Mouse (Mus musculus): ENCODE data around the gene Fcgr1. TPM values are rescaled to one million over a fixed set of nuclear protein-coding genes. Genes with fewer than 3 reads are reported as not detected.
A peak's percentile ranks its signal among the peaks of the same experiment; 100 is the strongest.
"Not testable (repeated sequence)": the region's sequence is repeated elsewhere in the genome, so short reads cannot be mapped to it uniquely, and the experiment has no call there.

Fcgr1 gene
- polyA plus RNA-seq (2012; rRNA removed): 1.3 TPM in 2 replicates

DNA sequence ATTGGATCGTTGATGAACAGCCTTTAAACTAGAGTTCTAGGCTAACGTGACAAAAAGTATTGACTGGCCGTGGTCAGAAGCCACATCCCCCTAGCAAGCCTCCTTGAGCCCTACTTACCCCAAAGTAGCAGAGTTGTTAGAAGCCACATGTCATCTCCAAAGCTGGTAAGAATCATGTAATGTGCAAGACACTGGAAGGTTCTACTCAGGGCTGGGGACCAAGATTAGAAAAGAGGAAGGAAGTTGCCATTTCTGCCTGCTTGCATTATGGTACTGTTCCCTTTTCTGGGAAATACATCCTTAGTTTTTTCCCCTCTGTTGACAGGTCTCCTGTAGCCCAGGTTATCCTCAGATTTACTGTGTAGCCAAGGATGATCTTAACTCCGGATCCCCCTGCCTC is at the start of gene Fcgr1:
Gene Fcgr1 (minus strand): TSS at position 183 of the 400 bp plus-strand sequence.
- TF ChIP-seq CTCF (conservative IDR thresholded peaks at IDR 0.05; ENCODE audit: insufficient read depth, insufficient read length, low read depth, low read length): no peak
- no peak for TF ChIP-seq POLR2A (IDR thresholded peaks at IDR 0.05; ENCODE audit: low read depth, low read length)
- no peak within 1 kb of the TSS for H3K4me3 ChIP-seq (ENCODE audit: insufficient read depth, low read depth, low read length)
- no peaks in the 10 kb centered on the region; the same call in 1 of the 2 replicates for H3K27me3 ChIP-seq (replicated peaks; ENCODE audit: control insufficient read depth, insufficient read depth, low read length)
- WGBS: 73% methylated on average over 4 of the region's 4 CpGs
- H3K27ac ChIP-seq (ENCODE audit: insufficient read depth, low read depth, low read length): no peak within 1 kb of the TSS
- peak; percentile 14 for DNase-seq
- no peaks in the 10 kb centered on the region for H3K4me1 ChIP-seq (ENCODE audit: control insufficient read depth, insufficient read depth, low read length)
- no peaks in the 10 kb centered on the region for H3K36me3 ChIP-seq (ENCODE audit: control insufficient read depth, insufficient read depth, low read length)

DNA sequence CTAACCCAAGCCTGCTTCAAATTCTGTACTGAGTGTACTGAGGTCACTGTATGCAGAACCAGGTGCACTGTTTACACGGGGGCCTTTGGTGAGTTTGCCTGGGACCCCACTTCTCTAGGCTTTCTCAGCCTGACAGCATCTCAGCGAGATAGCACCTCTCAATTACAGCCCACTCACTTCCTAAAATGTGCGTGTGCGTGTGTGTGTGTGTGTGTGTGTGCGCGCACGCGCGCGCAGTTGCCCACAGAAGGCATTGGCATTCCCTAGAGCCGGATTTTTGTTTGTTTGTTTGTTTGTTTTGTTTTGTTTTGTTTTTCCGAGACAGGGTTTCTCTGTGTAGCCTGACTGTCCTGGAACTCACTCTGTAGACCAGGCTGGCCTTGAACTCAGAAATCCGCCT is 48.9 kb upstream of the Fcgr1 start:
- not testable (repeated sequence) for H3K36me3 ChIP-seq (ENCODE audit: control insufficient read depth, insufficient read depth, low read length); DNase-seq; H3K27me3 ChIP-seq (replicated peaks; ENCODE audit: control insufficient read depth, insufficient read depth, low read length); H3K4me3 ChIP-seq (ENCODE audit: insufficient read depth, low read depth, low read length); H3K27ac ChIP-seq (ENCODE audit: insufficient read depth, low read depth, low read length); H3K4me1 ChIP-seq (ENCODE audit: control insufficient read depth, insufficient read depth, low read length)
- whole genome bisulfite sequencing: 52% methylated on average over 13 of the region's 13 CpGs

- not testable (repeated sequence) for DNase-seq; H3K4me1 ChIP-seq (ENCODE audit: control insufficient read depth, insufficient read depth, low read length); H3K27me3 ChIP-seq (replicated peaks; ENCODE audit: control insufficient read depth, insufficient read depth, low read length); H3K36me3 ChIP-seq (ENCODE audit: control insufficient read depth, insufficient read depth, low read length); H3K27ac ChIP-seq (ENCODE audit: insufficient read depth, low read depth, low read length); H3K4me3 ChIP-seq (ENCODE audit: insufficient read depth, low read depth, low read length)
- WGBS: 43% methylated on average over 3 of the region's 3 CpGs
Measured at GRCm38 (mm10) chr3:96342100-96342499, 48.3 kb upstream of the Fcgr1 start.

DNA sequence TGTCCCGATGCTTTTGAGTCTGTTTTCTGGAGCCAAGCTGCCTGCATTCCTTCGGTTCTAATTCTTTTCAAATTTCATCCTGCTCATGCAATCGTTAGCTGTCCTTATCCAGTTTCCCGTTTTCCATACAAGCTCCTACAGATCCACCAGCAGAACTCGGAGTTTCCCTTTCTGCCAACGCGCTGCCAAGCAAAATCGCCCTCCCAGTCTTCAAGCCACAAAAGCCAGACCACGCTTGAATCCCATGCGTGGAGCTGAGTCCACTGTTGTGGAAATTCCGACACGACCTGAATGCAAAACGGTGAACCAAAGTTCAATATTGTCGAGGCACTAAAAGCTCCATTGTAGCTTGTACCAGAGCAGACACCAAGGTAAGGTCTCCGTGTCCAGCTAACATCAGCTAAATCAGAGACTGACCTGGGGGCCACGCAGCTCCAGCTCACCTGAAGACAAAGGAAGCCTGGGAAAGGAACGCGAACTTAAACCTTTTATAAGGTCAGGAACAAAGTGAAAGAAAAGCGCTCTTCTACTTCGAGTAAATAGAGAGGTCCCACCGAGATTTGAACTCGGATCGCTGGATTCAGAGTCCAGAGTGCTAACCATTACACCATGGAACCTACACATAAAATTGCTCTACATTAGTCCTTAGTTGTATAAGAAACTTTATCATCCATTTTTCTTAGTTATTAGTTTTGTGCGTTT is 47.0 kb upstream of the Fcgr1 start:
- WGBS: 7% methylated on average over 24 of the region's 24 CpGs
- no peak for DNase-seq
- no peak for TF ChIP-seq CTCF (conservative IDR thresholded peaks at IDR 0.05; ENCODE audit: insufficient read depth, insufficient read length, low read depth, low read length)
- no peak for TF ChIP-seq POLR2A (IDR thresholded peaks at IDR 0.05; ENCODE audit: low read depth, low read length)
- Histone ChIP-seq H3K4me1 (ENCODE audit: control insufficient read depth, insufficient read depth, low read length) (no peaks in the 10 kb centered on the region), H3K4me3 (ENCODE audit: insufficient read depth, low read depth, low read length) (no peak overlapping the region), H3K36me3 (ENCODE audit: control insufficient read depth, insufficient read depth, low read length) (no peaks in the 10 kb centered on the region), H3K27me3 (replicated peaks; ENCODE audit: control insufficient read depth, insufficient read depth, low read length) (peaks cover 4% of the 10 kb centered on the region; the same call in 1 of the 2 replicates), H3K27ac (ENCODE audit: insufficient read depth, low read depth, low read length) (no peak overlapping the region)

GRCm38 (mm10) chr3:96338849-96339480 is 45.2 kb upstream of the Fcgr1 start:
- Histone ChIP-seq H3K36me3 (ENCODE audit: control insufficient read depth, insufficient read depth, low read length) (no peaks in the 10 kb centered on the region), H3K4me3 (ENCODE audit: insufficient read depth, low read depth, low read length) (no peak overlapping the region), H3K4me1 (ENCODE audit: control insufficient read depth, insufficient read depth, low read length) (no peaks in the 10 kb centered on the region), H3K27me3 (replicated peaks; ENCODE audit: control insufficient read depth, insufficient read depth, low read length) (peaks cover 6% of the 10 kb centered on the region), H3K27ac (ENCODE audit: insufficient read depth, low read depth, low read length) (no peak overlapping the region)
- WGBS: 42% methylated on average over 16 of the region's 16 CpGs
- TF ChIP-seq CTCF (conservative IDR thresholded peaks at IDR 0.05; ENCODE audit: insufficient read depth, insufficient read length, low read depth, low read length) (no peak), POLR2A (IDR thresholded peaks at IDR 0.05; ENCODE audit: low read depth, low read length) (no peak)
- no peak for DNase-seq

DNA sequence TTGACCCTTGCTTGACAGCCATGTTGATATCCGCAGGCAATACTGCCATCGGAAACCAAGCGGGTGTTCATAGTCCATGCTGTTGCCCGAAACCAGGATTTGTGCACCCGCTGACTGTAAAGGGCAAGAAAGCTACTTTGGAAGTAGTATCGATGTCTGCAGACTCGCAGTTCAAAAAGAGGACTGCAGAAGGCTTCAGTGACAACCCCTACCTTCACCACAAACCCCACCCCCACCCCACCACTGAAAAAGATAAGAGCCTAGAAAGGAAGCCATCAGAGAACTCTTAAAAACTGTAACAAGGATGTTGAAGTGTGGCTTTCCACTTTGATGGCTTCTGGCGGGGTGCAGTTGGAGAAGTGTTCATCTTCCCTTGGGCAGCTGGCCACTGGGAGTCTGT is 44.3 kb upstream of the Fcgr1 start:
- 91% methylated on average over 8 of the region's 8 CpGs for WGBS
- no peak for DNase-seq
- H3K4me1 ChIP-seq (ENCODE audit: control insufficient read depth, insufficient read depth, low read length): 0 out of 2 replicates have a peak, but pooled peaks cover 3% of the 10 kb centered on the region
- TF ChIP-seq POLR2A (IDR thresholded peaks at IDR 0.05; ENCODE audit: low read depth, low read length) (no peak), CTCF (conservative IDR thresholded peaks at IDR 0.05; ENCODE audit: insufficient read depth, insufficient read length, low read depth, low read length) (no peak)
- H3K4me3 ChIP-seq (ENCODE audit: insufficient read depth, low read depth, low read length): no peak overlapping the region
- no peaks in the 10 kb centered on the region for H3K36me3 ChIP-seq (ENCODE audit: control insufficient read depth, insufficient read depth, low read length)
- no peak overlapping the region for H3K27ac ChIP-seq (ENCODE audit: insufficient read depth, low read depth, low read length)
- H3K27me3 ChIP-seq (replicated peaks; ENCODE audit: control insufficient read depth, insufficient read depth, low read length): peaks cover 6% of the 10 kb centered on the region

DNA sequence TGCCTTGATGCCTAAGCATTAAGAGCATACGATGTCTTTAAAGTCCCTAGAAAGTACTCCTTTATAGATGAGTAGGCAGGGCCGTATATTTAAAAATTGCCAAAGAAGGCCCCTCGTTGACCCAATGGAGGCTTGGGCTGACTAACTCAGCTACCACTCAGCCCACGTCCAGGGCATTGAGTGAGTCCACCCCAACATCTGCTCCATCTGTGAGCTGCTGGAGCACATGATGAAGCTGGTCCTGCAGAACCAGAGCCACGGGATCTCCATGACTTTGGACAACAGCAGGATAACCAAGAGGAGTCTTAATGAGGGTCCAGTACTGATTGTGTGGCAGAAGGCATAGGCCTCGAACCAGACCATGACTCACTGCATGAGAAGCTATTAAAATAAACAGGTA is 43.5 kb upstream of the Fcgr1 start:
- H3K27ac ChIP-seq (ENCODE audit: insufficient read depth, low read depth, low read length): no peak overlapping the region
- H3K4me1 ChIP-seq (ENCODE audit: control insufficient read depth, insufficient read depth, low read length): 0 out of 2 replicates have a peak, but pooled peaks cover 3% of the 10 kb centered on the region
- 90% methylated on average over 6 of the region's 6 CpGs for WGBS
- no peak overlapping the region for H3K4me3 ChIP-seq (ENCODE audit: insufficient read depth, low read depth, low read length)
- TF ChIP-seq POLR2A (IDR thresholded peaks at IDR 0.05; ENCODE audit: low read depth, low read length) (no peak), CTCF (conservative IDR thresholded peaks at IDR 0.05; ENCODE audit: insufficient read depth, insufficient read length, low read depth, low read length) (no peak)
- no peaks in the 10 kb centered on the region for H3K36me3 ChIP-seq (ENCODE audit: control insufficient read depth, insufficient read depth, low read length)
- peaks cover 6% of the 10 kb centered on the region for H3K27me3 ChIP-seq (replicated peaks; ENCODE audit: control insufficient read depth, insufficient read depth, low read length)
- DNase-seq: no peak

All from kidney, adult 2 months (tissue).